Mouse (Mus musculus) neural tube, embryonic 15.5 days (tissue): ENCODE measurements around the gene N4bp2l2. TPM values are rescaled to one million over a fixed set of nuclear protein-coding genes. Genes with fewer than 3 reads are reported as not detected.
"Not testable (repeated sequence)": the region's sequence is repeated elsewhere in the genome, so short reads cannot be mapped to it uniquely, and the experiment has no call there.

ENCODE experiments used
- ATAC-seq: fragments of 200-750 bp; cut with Nextera tagmentation; 2 replicates; pipeline ENCODE4 v1.8.0; 2017; ENCODE audit warnings: mild to moderate bottlenecking, moderate TSS enrichment, moderate library complexity; ENCODE audit not compliant: low FRiP score
- H3K27ac ChIP-seq: fragments of 300-500 bp; sonication (generic); replicated peaks from 2 replicates; pipeline ENCODE4 v1.5.1; 2015; ENCODE audit warnings: mild to moderate bottlenecking, inconsistent platforms
- H3K27me3 ChIP-seq: fragments of 300-500 bp; sonication (generic); replicated peaks from 2 replicates; pipeline ENCODE4 v1.6.1; 2015; ENCODE audit warnings: inconsistent platforms
- H3K36me3 ChIP-seq: fragments of 300-500 bp; sonication (generic); 2 replicates; pipeline ENCODE4 v1.6.1; 2015; ENCODE audit warnings: inconsistent platforms
- H3K4me1 ChIP-seq: fragments of 300-500 bp; sonication (generic); 2 replicates; pipeline ENCODE4 v1.6.1; 2015; ENCODE audit warnings: inconsistent platforms
- H3K4me2 ChIP-seq: fragments of 300-500 bp; sonication (generic); 2 replicates; pipeline ENCODE4 v1.6.1; 2015; ENCODE audit warnings: inconsistent platforms, mild to moderate bottlenecking, moderate library complexity
- H3K4me3 ChIP-seq: fragments of 300-500 bp; sonication (generic); replicated peaks from 2 replicates; pipeline ENCODE4 v1.5.1; 2015; ENCODE audit warnings: mild to moderate bottlenecking, inconsistent platforms
- H3K9ac ChIP-seq: fragments of 300-500 bp; sonication (generic); replicated peaks from 2 replicates; pipeline ENCODE4 v1.6.1; 2015; ENCODE audit warnings: mild to moderate bottlenecking, inconsistent platforms
- H3K9me3 ChIP-seq: fragments of 300-500 bp; sonication (generic); replicated peaks from 2 replicates; pipeline ENCODE4 v1.6.1; 2016; ENCODE audit warnings: inconsistent platforms
- WGBS: fragments of 180-500 bp; shearing (Covaris S2); methylation state at CpG from one replicate; pipeline ENCODE4 v1.1.7; 2015; ENCODE audit warnings: mixed read lengths; 5-methylcytosine and 5-hydroxymethylcytosine counted together
- polyA plus RNA-seq: library from polyadenylated mRNA; unstranded; fragments of >200 nt; fragmentation: Nextera tagmentation; extraction: Ambion mirVana; gene quantifications from 2 replicates; pipeline ENCODE4 v1.2.1, GENCODE M21; 2015

Gene N4bp2l2
- polyA plus RNA-seq, 1 experiment from 2014 or later: 30.7 TPM

DNA sequence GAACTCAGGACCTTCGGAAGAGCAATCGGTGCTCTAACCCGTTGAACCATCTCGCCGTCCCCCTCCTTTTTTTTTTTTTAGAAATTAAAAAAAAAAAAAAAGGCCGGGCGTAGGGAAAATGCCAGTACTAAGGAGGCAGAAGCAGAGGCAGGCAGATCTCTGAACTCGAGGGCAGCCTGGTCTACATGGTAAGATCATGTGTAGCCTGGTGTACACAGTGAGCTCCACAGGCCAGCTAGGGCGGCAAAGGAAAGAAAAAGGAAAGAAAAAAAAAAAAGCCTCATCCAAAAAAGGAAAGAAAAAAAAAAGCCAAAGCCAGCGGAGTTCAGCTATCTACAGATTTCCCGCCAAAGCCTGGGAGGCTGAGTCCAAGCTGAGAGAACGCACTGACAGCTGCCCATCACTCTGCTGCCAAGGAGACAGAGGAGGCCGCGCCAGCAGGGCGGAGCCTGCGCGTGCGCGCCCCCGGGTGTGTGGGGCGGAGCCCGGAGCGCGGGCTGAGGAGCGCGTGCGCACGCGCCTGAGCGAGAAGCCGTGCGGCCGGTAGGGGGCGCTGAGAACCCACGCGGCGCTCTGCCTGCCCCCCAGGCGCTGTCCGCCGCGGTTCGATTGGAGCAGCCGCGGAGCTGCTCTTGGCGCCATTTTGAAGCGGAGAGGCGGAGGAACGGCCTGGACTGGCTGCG, 7.3 kb upstream of the N4bp2l2 start, which contains the start of gene Pds5b:
Pds5b (plus strand) TSS at position 587 of the 683 bp plus-strand sequence.
- 14% methylated on average over 49 of the region's 49 CpGs for WGBS
- Histone ChIP-seq H3K4me2 (peak within 1 kb of the TSS; percentile 63), H3K4me3 (peak within 1 kb of the TSS; percentile 80), H3K9ac (peak within 1 kb of the TSS; percentile 89), H3K4me1 (peaks cover 25% of the 10 kb centered on the region), H3K27ac (peak within 1 kb of the TSS; percentile 98), H3K27me3 (no peaks in the 10 kb centered on the region), H3K36me3 (no peaks in the 10 kb centered on the region), H3K9me3 (no peaks in the 10 kb centered on the region)
- peak; percentile 96 for ATAC-seq

DNA sequence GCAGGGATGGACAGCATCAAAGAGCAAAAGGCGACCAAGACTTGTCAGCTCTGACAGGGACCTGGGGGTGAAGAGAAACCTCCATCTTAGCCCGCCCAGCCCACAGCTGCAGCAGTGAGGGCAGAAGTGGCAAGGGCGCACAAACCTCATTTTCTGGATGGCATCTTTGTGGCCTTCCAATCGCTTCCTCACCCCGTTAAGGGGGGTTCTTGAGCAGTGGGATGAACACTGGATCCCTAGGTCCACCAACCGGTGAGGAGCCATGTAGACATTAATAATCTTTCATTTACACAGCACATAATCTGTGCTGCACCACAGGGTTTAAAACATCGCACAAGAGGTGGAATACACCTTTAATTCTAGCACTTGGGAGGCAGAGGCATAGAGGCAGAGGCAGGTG, 6.4 kb upstream of the N4bp2l2 start:
- 94% methylated on average over 7 of the region's 7 CpGs for WGBS
- H3K27ac ChIP-seq: no peak overlapping the region
- H3K4me2 ChIP-seq: no peak overlapping the region
- no peak overlapping the region for H3K9ac ChIP-seq
- no peak for ATAC-seq
- no peaks in the 10 kb centered on the region for H3K27me3 ChIP-seq
- H3K36me3 ChIP-seq: no peaks in the 10 kb centered on the region
- H3K9me3 ChIP-seq: no peaks in the 10 kb centered on the region
- H3K4me1 ChIP-seq: peaks cover 21% of the 10 kb centered on the region
- H3K4me3 ChIP-seq: no peak overlapping the region

DNA sequence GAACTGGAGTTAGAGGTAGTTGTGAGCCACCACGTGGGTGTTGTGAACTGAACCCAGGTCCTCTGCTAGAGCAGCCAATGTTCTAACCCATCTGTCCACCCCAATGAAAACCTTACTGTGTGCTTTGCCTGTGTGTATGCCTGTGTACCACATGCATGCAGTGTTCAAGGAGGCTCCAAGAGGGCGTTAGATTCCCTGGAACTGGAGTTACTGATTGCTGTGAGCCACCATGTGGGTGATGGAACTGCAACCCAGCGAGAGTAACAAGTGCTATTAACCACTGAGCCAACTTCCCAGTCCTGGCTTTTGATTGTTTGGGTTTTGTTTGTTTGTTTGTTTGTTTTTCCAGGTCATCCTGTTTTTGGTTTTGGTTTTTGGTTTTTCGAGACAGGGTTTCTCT, 2.7 kb upstream of the N4bp2l2 start:
- Histone ChIP-seq H3K27ac (no peak overlapping the region), H3K9ac (no peak overlapping the region), H3K4me3 (no peak overlapping the region), H3K9me3 (no peaks in the 10 kb centered on the region), H3K27me3 (no peaks in the 10 kb centered on the region), H3K4me1 (peaks cover 4% of the 10 kb centered on the region), H3K4me2 (no peak overlapping the region), H3K36me3 (no peaks in the 10 kb centered on the region)
- WGBS: 69% methylated on average over 4 of the region's 4 CpGs
- ATAC-seq: no peak

DNA sequence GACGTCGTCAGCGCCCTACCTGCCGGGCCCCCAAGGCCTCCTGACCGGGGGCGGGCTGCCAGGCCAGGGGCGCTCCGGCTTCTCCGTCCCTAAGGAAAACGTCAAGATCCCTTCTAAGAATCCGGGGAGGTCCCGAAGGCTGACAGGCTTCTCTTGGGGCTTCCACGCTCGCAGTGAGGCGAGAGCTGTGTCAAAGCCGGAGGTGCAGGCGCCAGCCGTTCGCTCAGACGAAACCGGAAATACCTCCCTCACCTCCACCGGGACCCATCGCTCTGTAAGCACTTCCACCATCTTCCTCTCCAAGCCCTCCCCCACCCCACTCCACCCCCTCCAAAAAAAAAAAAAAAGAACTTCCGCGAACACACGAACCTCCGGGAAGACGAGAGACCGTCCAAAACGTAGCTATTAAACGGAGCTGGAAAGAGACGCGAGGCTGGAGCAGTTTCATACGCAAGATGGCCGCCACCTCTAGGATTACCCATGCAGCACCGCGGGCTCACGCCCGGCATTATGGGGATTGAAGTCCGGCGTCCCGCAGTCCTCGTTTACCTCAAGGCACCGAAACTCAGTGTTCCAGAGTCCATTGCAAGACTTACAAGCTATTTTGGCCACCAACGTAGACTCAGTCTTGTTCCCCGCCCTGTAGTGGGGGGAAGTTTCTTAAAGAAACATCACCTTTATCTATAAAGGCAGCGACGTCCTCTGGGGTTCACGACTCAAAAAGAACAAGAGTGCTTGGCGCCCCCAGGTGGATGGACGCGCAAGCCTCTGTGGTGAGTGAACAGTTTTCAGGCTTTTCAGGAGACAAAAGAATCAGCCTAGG, 640 bp downstream of the N4bp2l2 start:
- WGBS: under 1% methylated on average over 52 of the region's 52 CpGs
- H3K36me3 ChIP-seq: peaks cover 12% of the 10 kb centered on the region
- no peaks in the 10 kb centered on the region for H3K9me3 ChIP-seq
- H3K4me2 ChIP-seq: peak overlapping the region; percentile 73
- peak; percentile 99 for ATAC-seq
- H3K27me3 ChIP-seq: no peaks in the 10 kb centered on the region
- H3K4me1 ChIP-seq: peaks cover 25% of the 10 kb centered on the region
- H3K9ac ChIP-seq: peak overlapping the region; percentile 94
- H3K4me3 ChIP-seq: peak overlapping the region; percentile 99
- H3K27ac ChIP-seq: peak overlapping the region; percentile 96

DNA sequence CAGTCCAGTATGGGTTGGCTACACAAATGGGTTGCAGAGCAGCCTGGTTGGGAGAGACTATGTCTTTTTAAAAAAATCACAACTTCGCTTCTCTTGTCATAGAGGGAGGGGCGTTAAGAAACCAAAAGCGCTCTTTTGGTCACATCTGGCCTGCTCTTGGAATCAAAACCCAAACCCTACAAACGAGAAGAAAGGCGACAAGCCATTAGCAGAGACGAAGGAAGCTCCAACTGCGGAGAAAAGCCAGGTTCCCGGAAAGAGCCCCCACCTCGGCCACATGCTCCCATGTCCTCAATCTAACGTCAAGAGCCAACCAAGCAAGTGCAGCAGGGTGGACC, 1.2 kb downstream of the N4bp2l2 start:
- Histone ChIP-seq H3K4me2 (peak overlapping the region; percentile 73), H3K27ac (peak overlapping the region; percentile 96), H3K4me1 (peaks cover 27% of the 10 kb centered on the region), H3K27me3 (no peaks in the 10 kb centered on the region), H3K4me3 (peak overlapping the region; percentile 99), H3K9me3 (no peaks in the 10 kb centered on the region), H3K9ac (peak overlapping the region; percentile 94), H3K36me3 (peaks cover 12% of the 10 kb centered on the region)
- ATAC-seq: no peak
- WGBS: under 1% methylated on average over 10 of the region's 10 CpGs

DNA sequence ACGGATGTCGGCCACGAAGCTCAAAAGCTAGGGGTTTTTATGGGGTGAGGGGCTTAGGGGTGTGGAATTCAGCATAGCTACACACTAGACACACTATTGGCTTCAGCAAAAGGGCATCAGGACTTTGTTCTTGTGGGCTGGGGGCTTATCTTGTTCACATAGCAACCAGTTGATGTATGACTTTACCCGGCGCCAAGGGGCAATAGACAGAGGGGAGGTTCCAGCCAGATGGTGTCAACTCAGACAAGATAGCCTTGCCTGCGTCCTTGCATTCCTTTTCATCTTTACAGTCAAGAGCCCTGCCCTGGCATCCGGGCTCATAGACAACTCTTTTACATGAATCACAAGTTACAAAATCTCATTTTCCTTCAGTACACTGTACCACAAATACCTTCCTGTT, 2.1 kb downstream of the N4bp2l2 start:
- Histone ChIP-seq H3K4me2 (peak overlapping the region; percentile 31), H3K4me1 (peaks cover 30% of the 10 kb centered on the region), H3K36me3 (peaks cover 12% of the 10 kb centered on the region)
- H3K9me3 ChIP-seq, H3K27me3 ChIP-seq, H3K4me3 ChIP-seq, H3K27ac ChIP-seq, ATAC-seq, H3K9ac ChIP-seq: not testable (repeated sequence)
- WGBS: 84% methylated on average over 7 of the region's 7 CpGs

DNA sequence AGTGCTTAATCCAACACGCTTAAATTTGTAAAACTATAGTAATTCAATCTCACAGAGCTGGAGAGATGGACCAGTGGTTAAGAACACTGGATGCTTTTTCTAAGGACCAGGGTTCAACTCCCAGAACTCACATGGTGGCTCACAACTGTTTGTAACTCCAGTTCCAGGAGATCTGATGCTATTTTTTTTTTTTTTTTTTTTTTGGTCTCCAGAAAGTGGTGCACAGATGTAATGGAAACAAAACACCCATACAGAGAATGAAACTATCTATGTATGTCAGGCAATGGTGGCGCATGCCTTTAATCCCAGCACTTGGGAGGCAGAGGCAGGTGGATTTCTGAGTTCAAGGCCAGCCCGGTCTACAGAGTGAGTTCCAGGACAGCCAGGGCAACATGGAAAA, 5.7 kb downstream of the N4bp2l2 start:
- not testable (repeated sequence) for H3K9me3 ChIP-seq, H3K9ac ChIP-seq, H3K4me3 ChIP-seq, H3K27ac ChIP-seq, ATAC-seq, H3K27me3 ChIP-seq
- Histone ChIP-seq H3K4me1 (peaks cover 51% of the 10 kb centered on the region), H3K36me3 (peaks cover 12% of the 10 kb centered on the region), H3K4me2 (peak overlapping the region; percentile 13)
- WGBS: 94% methylated on average over 3 of the region's 3 CpGs

DNA sequence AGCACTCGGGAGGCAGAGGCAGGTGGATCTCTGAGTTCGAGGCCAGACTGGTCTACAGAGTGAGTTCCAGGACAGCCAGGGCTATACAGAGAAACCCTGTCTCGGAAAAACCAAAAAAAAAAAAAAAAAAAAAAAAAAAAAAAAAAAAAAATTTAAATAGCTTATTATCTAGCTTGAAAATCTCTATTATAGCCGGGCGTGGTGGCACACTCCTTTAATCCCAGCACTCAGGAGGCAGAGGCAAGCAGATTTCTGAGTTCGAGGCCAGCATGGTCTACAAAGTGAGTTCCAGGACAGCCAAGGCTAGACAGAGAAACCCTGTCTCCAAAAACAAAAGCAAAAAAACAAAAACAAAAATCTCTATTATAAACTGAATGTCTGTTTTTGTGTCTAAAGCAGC, 6.6 kb downstream of the N4bp2l2 start:
- not testable (repeated sequence) for H3K27ac ChIP-seq, H3K9ac ChIP-seq, ATAC-seq, H3K4me3 ChIP-seq, H3K4me2 ChIP-seq, H3K9me3 ChIP-seq, H3K27me3 ChIP-seq
- WGBS: 92% methylated on average over 6 of the region's 6 CpGs
- H3K4me1 ChIP-seq: peaks cover 54% of the 10 kb centered on the region
- H3K36me3 ChIP-seq: peaks cover 12% of the 10 kb centered on the region

DNA sequence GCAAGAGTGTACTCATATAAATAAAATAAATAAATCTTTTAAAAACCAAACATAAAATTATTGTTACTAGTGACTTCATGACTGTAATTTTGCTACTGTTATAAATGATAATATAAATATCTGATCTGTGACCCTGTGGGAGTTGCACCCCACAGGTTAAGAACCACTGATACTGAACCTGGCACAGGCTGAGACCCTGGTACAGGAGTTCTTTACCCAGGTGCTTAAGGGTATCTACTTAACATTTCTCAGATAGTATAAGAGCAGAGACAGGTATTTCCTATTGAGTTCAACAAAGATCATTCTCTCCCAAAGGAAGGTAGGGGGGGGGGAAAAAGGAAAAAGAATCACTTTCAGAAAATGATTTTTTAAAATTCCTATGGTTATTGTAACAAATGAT, 11.4 kb downstream of the N4bp2l2 start:
- Histone ChIP-seq H3K36me3 (no peaks in the 10 kb centered on the region), H3K4me3 (no peak overlapping the region), H3K9me3 (no peaks in the 10 kb centered on the region), H3K4me1 (peaks cover 29% of the 10 kb centered on the region), H3K9ac (no peak overlapping the region), H3K27me3 (no peaks in the 10 kb centered on the region), H3K27ac (no peak overlapping the region), H3K4me2 (no peak overlapping the region)
- no peak for ATAC-seq

DNA sequence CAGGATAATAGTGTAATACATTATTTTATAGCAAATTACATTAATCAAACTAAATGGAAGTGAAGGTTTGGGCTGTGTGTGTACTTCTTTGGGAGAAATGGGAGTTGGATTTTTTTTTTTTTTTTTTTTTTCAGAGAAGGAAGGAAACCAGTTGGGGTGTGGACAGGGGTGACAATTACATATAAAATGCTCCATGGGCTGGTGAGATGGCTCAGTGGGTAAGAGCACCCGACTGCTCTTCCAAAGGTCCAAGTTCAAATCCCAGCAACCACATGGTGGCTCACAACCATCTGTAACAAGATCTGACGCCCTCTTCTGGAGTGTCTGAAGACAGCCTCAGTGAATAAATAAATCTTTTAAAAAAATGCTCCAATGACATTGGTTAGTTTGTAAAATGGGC, 13.4 kb downstream of the N4bp2l2 start:
- Histone ChIP-seq H3K9me3 (no peaks in the 10 kb centered on the region), H3K9ac (no peak overlapping the region), H3K27ac (no peak overlapping the region), H3K4me2 (no peak overlapping the region), H3K4me3 (no peak overlapping the region), H3K27me3 (no peaks in the 10 kb centered on the region), H3K36me3 (peaks cover 11% of the 10 kb centered on the region), H3K4me1 (peaks cover 14% of the 10 kb centered on the region; the same call in 1 of the 2 replicates)
- ATAC-seq: no peak
- WGBS: 96% methylated on average over 2 of the region's 2 CpGs

DNA sequence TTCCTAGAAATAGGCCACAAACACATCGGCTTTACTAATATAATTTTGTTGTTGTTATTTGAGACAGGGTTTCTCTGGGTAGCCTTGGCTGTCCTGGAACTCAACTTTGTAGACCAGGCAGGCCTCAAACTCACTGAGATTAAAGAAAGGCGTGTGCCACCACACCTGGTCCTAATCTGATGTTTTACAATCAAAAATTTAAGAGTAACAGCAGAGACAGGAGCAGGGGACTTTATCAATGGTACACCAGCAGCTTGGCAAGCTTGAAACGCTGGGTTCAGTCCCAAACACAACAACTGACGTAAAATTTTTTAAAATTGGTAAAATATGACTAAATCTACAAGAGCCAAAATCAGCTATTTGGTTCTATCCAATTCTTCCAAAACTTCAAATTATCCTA, 21.1 kb downstream of the N4bp2l2 start:
- 97% methylated on average over 4 of the region's 4 CpGs for WGBS
- no peak overlapping the region for H3K4me3 ChIP-seq
- H3K4me2 ChIP-seq: no peak overlapping the region
- H3K36me3 ChIP-seq: peaks cover 28% of the 10 kb centered on the region
- H3K27ac ChIP-seq: no peak overlapping the region
- no peak overlapping the region for H3K9ac ChIP-seq
- no peak for ATAC-seq
- no peaks in the 10 kb centered on the region for H3K27me3 ChIP-seq
- no peaks in the 10 kb centered on the region for H3K4me1 ChIP-seq
- no peaks in the 10 kb centered on the region for H3K9me3 ChIP-seq

DNA sequence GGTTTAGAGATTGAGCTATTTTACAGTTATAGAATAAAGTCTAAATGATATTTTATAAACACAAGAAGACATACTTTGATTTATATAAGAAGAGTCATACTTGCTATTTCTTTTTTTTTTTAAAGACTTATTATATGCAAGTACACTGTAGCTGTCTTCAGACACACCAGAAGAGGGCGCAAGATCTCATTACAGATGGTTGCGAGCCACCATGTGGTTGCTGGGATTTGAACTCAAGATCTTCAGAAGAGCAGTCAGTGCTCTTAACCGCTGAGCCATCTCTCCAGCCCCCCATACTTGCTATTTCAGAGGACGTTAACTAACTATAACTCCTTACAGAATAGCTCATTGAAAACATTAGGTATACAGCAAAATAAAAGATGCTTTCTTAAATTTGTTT, 22.6 kb downstream of the N4bp2l2 start:
- H3K27me3 ChIP-seq, H3K27ac ChIP-seq, H3K4me2 ChIP-seq, H3K9me3 ChIP-seq, H3K4me3 ChIP-seq, H3K4me1 ChIP-seq, H3K9ac ChIP-seq, ATAC-seq: not testable (repeated sequence)
- peaks cover 18% of the 10 kb centered on the region for H3K36me3 ChIP-seq
- 95% methylated on average over 4 of the region's 4 CpGs for WGBS
